Mouse (Mus musculus): ENCODE measurements around the gene Abhd12. TPM values are rescaled to one million over a fixed set of nuclear protein-coding genes. Genes with fewer than 3 reads are reported as not detected.
A peak's percentile ranks its signal among the peaks of the same experiment; 100 is the strongest.

Gene Abhd12
- polyA plus RNA-seq, 1 experiment from 2014 or later: 24.5 TPM

DNA sequence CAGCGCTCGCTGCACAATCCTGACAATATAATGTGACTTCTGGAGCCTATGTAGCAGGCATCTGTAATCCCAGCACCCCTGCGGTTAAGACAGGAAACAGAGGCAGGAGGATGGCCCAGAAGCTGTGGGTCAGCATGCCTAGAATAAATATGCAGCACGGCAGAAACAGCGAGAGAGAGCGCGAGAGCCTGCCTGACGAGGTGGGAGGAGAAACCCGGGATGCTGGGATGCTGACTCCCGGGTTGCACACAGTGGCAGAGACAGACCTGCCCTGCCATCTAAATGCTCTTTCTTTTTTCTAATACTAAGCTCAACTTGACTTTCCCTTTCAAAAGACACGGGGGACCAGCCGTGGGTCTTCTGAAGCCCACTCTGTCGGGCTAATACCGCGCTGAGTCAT is 67.6 kb downstream of the Abhd12 start:
- no peak for TF ChIP-seq EP300 (IDR thresholded peaks at IDR 0.05; ENCODE audit: low read depth)
- TF ChIP-seq CTCF (IDR thresholded peaks at IDR 0.05; ENCODE audit: low read depth): no peak
- ATAC-seq: no peak
- Histone ChIP-seq H3K4me3 (ENCODE audit: low read depth, low read length) (no peak overlapping the region), H3K4me1 (ENCODE audit: insufficient read depth) (no peaks in the 10 kb centered on the region), H3K4me2 (ENCODE audit: low read depth, low read length) (no peak overlapping the region), H3K27ac (ENCODE audit: low read depth) (no peak overlapping the region), H3K36me3 (replicated peaks; ENCODE audit: insufficient read depth, low read length) (peaks cover 5% of the 10 kb centered on the region; the same call in 1 of the 2 replicates), H3K9me3 (ENCODE audit: low read length) (no peaks in the 10 kb centered on the region), H3K9ac (replicated peaks) (no peak overlapping the region), H3K27me3 (ENCODE audit: insufficient read depth, low read length) (no peaks in the 10 kb centered on the region)
- no peak for DNase-seq
- 63% methylated on average over 15 of the region's 15 CpGs for WGBS (ENCODE audit: insufficient replicate concordance)

DNA sequence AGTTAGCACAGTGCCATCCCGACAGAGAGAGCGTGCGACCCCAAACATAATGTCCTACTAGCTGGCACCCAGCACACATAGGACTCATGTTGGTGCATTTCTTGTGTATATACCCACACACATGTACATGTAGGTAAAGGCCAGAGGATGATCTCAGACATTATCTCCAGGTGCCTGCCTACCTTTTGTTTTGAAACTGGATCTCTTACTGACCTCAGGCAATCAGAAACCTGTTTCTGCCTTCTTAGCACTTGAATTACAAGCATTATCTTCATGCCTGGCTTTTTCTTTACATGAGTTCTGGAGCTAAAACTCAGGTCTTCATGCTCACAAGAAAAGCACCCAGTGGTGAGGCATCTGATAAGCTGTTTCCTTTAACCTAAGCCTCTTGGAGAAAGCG is 68.6 kb downstream of the Abhd12 start:
- no peak for DNase-seq
- WGBS (ENCODE audit: insufficient replicate concordance): 84% methylated on average over 4 of the region's 4 CpGs
- ATAC-seq: no peak
- Histone ChIP-seq H3K4me1 (ENCODE audit: insufficient read depth) (no peaks in the 10 kb centered on the region), H3K4me3 (ENCODE audit: low read depth, low read length) (no peak overlapping the region), H3K27me3 (ENCODE audit: insufficient read depth, low read length) (no peaks in the 10 kb centered on the region), H3K36me3 (replicated peaks; ENCODE audit: insufficient read depth, low read length) (peaks cover 11% of the 10 kb centered on the region; the same call in 1 of the 2 replicates), H3K4me2 (ENCODE audit: low read depth, low read length) (no peak overlapping the region), H3K9ac (replicated peaks) (no peak overlapping the region), H3K9me3 (ENCODE audit: low read length) (no peaks in the 10 kb centered on the region), H3K27ac (ENCODE audit: low read depth) (no peak overlapping the region)
- TF ChIP-seq EP300 (IDR thresholded peaks at IDR 0.05; ENCODE audit: low read depth) (no peak), CTCF (IDR thresholded peaks at IDR 0.05; ENCODE audit: low read depth) (no peak)

DNA sequence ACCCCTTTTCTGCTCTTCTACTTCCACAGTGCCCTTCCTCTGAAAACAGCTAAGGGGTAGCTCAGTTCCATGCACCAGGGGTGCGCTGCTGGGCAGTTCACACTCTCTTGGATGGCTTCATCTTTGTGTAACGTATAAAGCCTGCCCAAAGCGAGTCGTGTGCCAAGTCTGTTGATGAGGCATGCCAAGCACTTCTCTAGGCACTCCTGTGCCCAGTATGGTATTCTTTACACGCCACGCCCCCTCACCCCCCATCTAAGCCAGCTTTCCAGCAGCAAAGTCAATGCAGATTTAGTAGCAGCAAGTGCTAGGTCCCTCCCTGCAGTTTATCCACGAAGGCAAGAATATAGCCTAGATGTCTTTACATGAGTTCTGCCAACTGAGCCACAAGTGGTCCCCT is 69.9 kb downstream of the Abhd12 start:
- WGBS (ENCODE audit: insufficient replicate concordance): 83% methylated on average over 7 of the region's 7 CpGs

DNA sequence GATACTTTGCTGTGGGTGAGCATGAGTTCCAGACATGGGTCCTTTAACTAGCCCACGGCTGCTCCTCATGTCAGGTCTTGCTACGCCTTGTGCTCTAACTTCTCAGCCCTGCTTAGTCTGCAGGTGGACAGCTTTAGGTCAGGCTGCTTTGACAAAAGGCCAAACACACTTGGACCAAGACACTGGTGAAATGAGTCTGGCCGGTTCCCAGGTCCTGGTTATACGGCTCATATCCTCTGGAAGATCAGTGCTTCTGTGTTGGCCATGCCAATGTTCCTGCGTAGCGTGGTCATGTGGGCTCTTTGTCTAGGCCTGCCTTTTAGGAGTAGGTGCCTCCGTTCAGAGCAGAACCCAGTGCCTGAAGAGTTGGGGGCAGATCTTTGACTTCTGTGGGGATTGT is 72.5 kb downstream of the Abhd12 start:
- Histone ChIP-seq H3K4me2 (ENCODE audit: low read depth, low read length) (no peak overlapping the region), H3K9me3 (ENCODE audit: low read length) (no peaks in the 10 kb centered on the region), H3K9ac (replicated peaks) (no peak overlapping the region), H3K27me3 (ENCODE audit: insufficient read depth, low read length) (no peaks in the 10 kb centered on the region), H3K4me1 (ENCODE audit: insufficient read depth) (no peaks in the 10 kb centered on the region), H3K36me3 (replicated peaks; ENCODE audit: insufficient read depth, low read length) (peaks cover 33% of the 10 kb centered on the region), H3K4me3 (ENCODE audit: low read depth, low read length) (no peak overlapping the region), H3K27ac (ENCODE audit: low read depth) (peak overlapping the region; percentile 77)
- no peak for TF ChIP-seq CTCF (IDR thresholded peaks at IDR 0.05; ENCODE audit: low read depth)
- no peak for TF ChIP-seq EP300 (IDR thresholded peaks at IDR 0.05; ENCODE audit: low read depth)
- DNase-seq: no peak
- WGBS (ENCODE audit: insufficient replicate concordance): 89% methylated on average over 7 of the region's 7 CpGs
- no peak for ATAC-seq

More for the DNA sequence above, 69.9 kb downstream of the Abhd12 start:
- H3K4me3 ChIP-seq (ENCODE audit: low read depth, low read length): no peak overlapping the region
- no peaks in the 10 kb centered on the region for H3K9me3 ChIP-seq (ENCODE audit: low read length)
- H3K4me2 ChIP-seq (ENCODE audit: low read depth, low read length): no peak overlapping the region
- TF ChIP-seq CTCF (IDR thresholded peaks at IDR 0.05; ENCODE audit: low read depth) (no peak), EP300 (IDR thresholded peaks at IDR 0.05; ENCODE audit: low read depth) (no peak)
- H3K9ac ChIP-seq (replicated peaks): no peak overlapping the region
- H3K4me1 ChIP-seq (ENCODE audit: insufficient read depth): no peaks in the 10 kb centered on the region
- H3K27ac ChIP-seq (ENCODE audit: low read depth): no peak overlapping the region
- ATAC-seq (no peak), DNase-seq (no peak)
- H3K36me3 ChIP-seq (replicated peaks; ENCODE audit: insufficient read depth, low read length): peaks cover 16% of the 10 kb centered on the region
- H3K27me3 ChIP-seq (ENCODE audit: insufficient read depth, low read length): no peaks in the 10 kb centered on the region

DNA sequence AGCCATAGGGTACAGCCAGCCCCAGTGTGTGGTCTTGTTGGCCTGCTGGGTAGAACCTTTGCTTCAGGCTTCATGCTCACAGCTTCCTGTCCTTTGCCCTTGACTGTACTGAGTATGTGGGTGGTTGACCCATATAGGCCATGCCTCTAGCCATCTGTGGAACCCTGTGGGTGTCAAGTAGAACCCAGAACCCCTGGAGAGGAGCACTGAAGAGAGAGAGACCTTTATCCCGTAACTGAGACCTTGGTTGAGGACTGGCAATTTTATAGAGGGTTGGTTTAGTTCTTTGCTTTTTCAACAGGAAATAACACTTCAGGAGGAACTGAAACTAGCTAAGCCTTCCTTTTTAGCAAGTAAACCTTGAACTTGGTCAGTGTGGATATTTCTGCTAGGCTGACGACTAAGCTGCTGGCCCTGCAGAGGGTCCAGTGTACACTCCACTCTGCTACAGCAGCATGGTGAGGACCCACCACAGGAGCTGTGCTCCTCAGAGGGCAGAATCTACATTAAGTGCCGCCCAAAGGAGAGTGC is 73.6 kb downstream of the Abhd12 start:
- WGBS (ENCODE audit: insufficient replicate concordance): 65% methylated on average over 3 of the region's 3 CpGs
- no peaks in the 10 kb centered on the region for H3K9me3 ChIP-seq (ENCODE audit: low read length)
- H3K4me2 ChIP-seq (ENCODE audit: low read depth, low read length): no peak overlapping the region
- no peak for TF ChIP-seq CTCF (IDR thresholded peaks at IDR 0.05; ENCODE audit: low read depth)
- no peak for TF ChIP-seq EP300 (IDR thresholded peaks at IDR 0.05; ENCODE audit: low read depth)
- peak; percentile 28; the same call in 1 of the 2 replicates for ATAC-seq
- H3K27ac ChIP-seq (ENCODE audit: low read depth): peak overlapping the region; percentile 77
- DNase-seq: no peak
- H3K9ac ChIP-seq (replicated peaks): no peak overlapping the region
- H3K4me3 ChIP-seq (ENCODE audit: low read depth, low read length): no peak overlapping the region
- H3K27me3 ChIP-seq (ENCODE audit: insufficient read depth, low read length): no peaks in the 10 kb centered on the region
- H3K4me1 ChIP-seq (ENCODE audit: insufficient read depth): no peaks in the 10 kb centered on the region
- H3K36me3 ChIP-seq (replicated peaks; ENCODE audit: insufficient read depth, low read length): peaks cover 43% of the 10 kb centered on the region

DNA sequence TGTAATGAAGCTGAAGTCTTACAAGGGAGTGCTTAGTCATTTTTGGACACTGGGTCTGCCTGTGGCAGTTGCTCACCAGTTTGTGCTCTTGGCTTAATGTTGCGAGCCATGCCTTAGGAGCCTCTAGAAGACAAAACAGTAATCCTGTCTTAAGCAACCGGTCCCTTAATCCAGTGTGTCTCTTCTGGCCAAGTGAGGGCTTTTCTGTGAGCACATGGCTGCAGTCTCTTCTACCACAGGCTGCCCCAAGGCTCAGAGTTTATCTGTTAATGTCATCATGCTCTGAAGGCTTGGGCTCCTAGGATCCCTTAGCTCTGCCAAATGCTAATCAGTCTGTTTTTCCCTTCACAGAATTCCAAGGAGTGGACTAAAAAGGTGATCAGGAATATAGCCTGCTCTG is 74.5 kb downstream of the Abhd12 start:
- ATAC-seq: no peak
- H3K36me3 ChIP-seq (replicated peaks; ENCODE audit: insufficient read depth, low read length): peaks cover 44% of the 10 kb centered on the region
- H3K4me2 ChIP-seq (ENCODE audit: low read depth, low read length): no peak overlapping the region
- 91% methylated on average over 2 of the region's 2 CpGs for WGBS (ENCODE audit: insufficient replicate concordance)
- no peak for DNase-seq
- H3K27ac ChIP-seq (ENCODE audit: low read depth): 0 out of 2 replicates have a peak overlapping the region, but pooled peaks have one; percentile 77
- H3K4me1 ChIP-seq (ENCODE audit: insufficient read depth): no peaks in the 10 kb centered on the region
- no peaks in the 10 kb centered on the region for H3K27me3 ChIP-seq (ENCODE audit: insufficient read depth, low read length)
- H3K9me3 ChIP-seq (ENCODE audit: low read length): no peaks in the 10 kb centered on the region
- TF ChIP-seq EP300 (IDR thresholded peaks at IDR 0.05; ENCODE audit: low read depth) (no peak), CTCF (IDR thresholded peaks at IDR 0.05; ENCODE audit: low read depth) (no peak)
- H3K9ac ChIP-seq (replicated peaks): no peak overlapping the region
- no peak overlapping the region for H3K4me3 ChIP-seq (ENCODE audit: low read depth, low read length)
